Mouse (Mus musculus) left cerebral cortex, adult 9 months (tissue): ENCODE results near the gene Nipa1.

Source experiments
- DNase-seq, 2 experiments: peaks; one replicate each; pipeline ENCODE4 v3.0.0; 2022; ENCODE audit warnings: low spot score in 2 of 2

The Nipa1 gene

GRCm38 (mm10) chr7:55935025-55935424, 84.7 kb downstream of the Nipa1 start:
- DNase-seq = no peak

GRCm38 (mm10) chr7:55928649-55929048, 91.1 kb downstream of the Nipa1 start:
- DNase-seq = no peak
